Mouse (Mus musculus) fibroblast of lung, adult 2 months (primary cell): Measurements from ENCODE around the gene Coro7.

Experiments
- DNase-seq: peaks from one replicate; pipeline ENCODE4 v3.0.0-alpha.2; 2011; ENCODE audit warnings: low read depth

The Coro7 gene

DNA sequence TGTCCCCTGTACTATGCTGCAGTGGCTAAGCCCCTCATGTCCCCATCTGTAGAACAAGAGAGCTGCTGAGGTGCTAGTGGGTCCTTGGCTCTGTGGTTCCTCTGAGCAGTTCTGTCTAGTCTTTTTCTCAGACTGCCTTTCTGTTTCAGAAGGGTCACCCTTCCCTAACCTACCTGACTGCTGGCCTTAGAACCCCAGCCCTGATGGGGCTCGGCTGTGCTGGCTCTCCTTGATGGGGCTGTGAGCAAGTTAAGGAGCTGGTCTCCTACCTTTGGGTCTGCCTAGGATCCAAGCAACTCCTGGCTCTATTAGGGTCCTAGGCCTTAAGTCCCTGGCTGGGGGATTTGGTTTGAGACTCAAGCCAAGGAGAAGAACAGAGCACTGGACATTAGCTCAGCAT lies 64.3 kb downstream of the Coro7 start:
- DNase-seq, result no peak

DNA sequence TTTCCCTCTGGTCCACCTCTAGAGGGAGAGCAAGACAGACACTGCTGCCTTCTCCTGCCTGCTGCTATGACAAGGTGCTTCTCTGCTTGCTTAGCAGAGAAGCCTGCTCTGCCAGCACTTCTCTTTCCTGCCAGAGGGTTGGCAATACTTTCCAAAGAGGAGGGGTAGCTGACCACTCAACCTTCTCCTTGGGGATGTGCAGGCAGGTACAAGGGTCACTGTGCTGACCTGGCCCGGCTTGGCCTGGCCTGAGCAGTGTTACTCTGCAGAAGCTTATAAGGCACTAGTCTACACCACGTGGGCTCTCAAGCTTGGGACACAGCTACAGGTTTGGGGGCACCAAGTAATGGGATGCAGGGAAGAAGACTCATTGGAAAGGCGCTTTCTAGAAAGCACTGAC lies 64.9 kb downstream of the Coro7 start:
- no peak for DNase-seq

DNA sequence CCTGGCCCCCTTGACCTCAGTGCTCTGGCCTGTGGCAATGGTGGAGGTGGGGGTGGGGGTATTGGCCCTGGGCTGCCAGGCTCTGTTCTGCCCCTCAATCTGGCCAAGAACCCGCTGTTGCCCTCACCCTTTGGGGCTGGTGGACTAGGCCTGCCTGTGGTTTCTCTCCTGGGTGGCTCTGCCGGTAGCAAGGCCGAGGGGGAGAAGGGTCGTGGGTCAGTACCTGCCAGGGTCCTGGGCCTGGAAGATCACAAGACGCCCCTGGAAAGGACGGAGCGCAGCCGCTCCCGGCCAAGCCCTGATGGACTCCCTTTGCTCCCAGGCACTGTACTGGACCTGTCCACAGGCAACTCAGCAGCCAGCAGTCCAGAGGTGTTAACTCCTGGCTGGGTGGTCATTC lies 65.8 kb downstream of the Coro7 start:
- no peak for DNase-seq

DNA sequence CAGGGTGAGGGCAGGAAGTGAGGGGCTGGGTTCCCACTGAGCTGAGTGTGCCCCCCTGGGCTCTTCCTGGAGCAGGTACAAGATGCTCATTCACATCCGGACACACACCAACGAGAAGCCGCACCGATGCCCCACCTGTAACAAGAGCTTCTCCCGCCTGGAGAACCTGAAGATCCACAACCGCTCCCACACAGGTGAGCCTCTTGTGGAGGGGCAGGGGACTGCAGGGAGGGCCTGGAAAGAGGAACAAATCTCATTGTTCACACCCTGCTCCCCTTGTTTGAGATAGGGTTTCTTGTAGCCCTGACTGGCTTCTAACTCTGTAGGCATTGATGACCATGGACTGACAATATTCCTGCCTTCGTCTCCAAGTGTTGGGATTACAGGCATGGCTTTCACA lies 67.9 kb downstream of the Coro7 start:
- no peak for DNase-seq

DNA sequence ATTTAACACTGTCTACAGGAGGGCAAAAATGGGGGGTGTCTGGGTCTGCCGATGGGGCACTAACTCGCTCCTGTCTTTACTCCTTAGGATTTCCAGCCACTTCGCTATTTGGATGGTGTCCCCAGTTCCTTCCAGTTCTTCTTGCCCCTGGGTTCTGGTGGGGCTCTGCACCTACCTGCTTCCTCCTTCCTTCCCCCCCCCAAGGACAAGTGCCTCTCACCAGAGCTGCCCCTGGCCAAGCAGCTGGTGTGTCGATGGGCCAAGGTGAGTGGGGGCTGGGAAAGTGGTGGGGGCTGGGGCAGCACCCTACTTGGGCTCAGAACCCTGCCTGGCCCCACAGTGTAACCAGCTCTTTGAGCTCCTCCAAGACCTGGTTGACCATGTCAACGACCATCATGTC lies 68.4 kb downstream of the Coro7 start:
- DNase-seq, result no peak

DNA sequence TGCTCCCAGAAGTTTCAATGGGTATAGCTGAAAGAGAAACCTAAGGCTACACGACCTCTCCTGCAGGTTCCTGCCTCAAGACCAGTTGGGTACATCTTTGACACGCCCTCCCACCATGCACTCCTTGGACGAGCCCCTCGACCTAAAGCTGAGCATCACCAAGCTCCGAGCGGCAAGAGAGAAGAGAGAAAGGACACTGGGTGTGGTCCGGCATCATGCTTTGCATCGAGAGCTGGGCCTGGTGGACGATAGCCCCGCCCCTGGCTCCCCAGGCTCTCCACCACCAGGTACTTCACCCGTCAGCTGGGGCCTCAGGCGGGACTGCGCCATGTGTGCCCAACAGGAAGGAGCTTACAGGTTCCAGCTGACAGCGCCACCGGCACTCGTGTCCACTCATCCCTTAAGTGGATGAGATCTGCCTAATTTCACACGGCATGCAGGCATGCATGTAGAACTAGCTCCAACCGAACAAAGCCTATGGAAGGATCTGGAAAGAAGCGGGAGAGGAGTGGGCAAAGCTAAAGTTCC lies 71.0 kb downstream of the Coro7 start:
- no peak for DNase-seq

DNA sequence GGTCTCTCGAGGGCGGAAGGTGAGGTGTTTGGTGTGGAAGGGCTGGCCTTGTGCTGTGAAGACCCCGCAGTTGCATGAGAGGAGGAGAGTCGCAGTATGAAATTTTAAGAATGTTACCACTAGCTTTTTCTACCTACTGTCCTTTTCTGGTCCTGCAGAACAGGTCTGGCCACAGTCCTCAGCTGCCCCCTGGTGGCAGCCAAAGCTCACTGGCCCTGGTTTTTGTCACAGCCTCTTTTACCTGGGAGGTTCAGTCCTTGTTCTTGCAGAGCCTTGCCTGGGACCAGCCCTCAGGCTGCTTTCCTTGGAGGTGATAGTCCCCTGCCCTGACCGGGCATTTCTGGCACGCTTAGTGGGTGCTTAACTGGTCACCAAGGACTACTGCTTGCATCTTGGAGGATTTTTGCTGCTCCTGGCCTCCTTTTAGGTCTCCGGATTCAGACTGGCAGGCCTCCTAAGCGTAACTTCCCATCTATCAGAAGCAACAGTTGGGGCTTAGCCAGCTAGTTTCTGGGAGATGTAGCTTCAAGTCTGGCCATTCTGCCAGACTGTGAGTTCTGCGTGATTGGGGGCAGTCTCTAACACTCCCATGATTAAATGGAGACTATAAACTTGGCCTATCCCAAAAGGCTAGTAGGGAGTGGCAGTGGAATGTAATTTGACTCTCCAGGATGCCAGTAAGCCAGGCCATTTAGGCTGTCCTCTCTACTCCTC lies 71.6 kb downstream of the Coro7 start:
- no peak for DNase-seq

DNA sequence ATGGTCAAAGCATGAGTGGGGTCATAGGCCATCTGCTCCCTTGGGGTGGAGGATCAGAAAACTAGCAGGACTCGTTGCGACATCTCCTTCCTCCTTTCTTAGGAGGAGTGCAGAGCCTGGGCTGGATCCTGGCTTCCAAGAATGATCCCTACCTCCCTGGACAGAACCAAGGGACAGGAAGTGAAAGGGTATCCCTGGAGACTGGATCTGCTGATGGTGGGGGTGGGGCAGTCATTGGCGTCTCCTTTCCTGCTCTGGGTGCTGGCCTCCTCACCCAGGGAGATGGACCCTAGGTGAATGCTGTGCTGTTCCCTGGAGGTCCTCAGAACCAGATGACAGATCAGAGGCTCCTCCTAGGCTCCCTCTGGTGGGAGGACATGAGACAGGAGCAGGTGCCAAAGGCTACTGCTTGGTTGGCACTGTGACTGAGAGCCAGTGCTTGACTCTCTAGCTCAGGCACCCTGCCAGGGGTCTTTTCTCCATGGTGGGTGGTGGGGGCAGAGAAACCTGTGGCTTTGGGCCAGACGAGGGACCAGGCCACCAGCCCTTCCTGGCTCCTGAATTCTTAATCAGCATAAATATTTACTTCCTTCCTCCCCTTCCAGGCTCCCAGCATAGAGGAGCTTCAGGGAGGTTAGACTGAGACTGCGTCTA lies 73.0 kb downstream of the Coro7 start:
- DNase-seq, result no peak

DNA sequence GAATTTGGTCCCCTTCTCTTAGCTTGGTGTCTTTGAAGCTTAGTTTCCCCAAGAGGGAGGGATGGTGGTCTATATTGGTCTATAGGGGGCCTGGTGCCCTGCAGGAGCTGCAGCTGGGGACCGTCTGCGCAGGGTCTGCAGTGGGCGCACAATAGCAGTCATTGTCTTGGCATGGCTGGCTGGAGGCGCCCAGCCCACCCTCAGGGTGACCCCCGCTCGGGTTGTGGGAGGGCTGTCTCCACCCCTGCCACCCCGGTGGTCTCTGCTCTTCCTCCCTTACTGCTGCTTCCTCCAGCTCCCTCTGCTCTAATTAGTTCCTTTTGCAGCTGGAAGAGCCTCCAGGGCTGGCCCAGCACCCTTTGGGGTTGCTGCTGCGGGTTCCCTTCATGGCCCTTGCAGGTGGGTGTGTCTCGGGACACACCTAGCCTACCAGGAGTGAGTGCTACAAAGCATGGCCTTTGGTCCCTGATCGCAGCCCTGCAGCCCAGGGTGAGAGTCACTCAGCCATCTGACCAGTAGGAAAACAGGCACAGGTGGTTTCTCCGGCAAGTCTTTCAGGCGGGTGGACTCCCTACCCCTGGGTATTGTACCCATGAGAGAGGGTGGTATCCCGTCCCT lies 74.0 kb downstream of the Coro7 start:
- DNase-seq, result no peak

DNA sequence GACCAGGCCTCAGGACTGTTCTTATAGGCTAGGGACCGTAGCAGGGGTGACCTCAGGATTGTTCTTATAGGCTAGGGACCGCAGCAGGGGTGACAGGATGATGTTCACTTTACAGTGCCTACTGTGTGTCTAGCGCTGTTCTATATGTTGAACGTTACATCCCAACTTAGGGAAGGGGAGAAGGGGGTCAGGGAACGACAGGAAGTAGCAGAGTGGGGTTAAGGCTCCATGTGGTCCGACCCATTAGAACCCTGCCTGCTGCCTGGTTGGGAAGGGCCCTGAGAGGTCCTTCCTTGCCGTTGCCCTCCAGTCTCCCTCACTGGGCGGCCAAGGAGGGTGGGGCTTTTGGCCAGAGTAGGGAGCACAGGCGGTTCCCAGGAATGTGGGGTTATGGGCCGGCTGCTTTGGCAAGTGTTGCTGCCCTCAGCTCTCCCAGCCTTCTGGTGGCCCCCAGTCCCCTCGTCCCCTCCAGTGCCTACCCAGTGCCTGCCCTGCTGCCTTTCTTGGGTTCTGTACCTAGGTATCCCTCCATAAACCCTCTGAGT lies 75.2 kb downstream of the Coro7 start:
- DNase-seq, result no peak

DNA sequence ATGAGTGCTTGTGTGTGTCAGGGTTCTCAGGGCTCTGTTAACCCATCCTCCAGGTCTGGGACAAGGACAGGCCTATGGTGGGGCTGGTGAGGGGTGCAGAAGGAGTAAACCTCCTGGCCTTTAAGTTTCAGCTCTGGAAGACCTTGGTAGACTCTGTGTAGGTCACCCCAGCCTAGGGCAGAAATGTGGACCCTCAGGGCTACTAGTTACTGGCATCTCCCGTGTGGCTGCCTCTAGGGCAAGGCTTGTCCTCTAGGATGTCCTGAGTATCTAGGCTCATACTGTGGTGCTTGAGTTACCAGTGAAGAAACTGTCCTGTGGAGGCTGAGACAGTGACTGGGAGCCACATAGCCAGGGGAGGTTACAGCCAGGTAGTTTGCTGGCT lies 76.1 kb downstream of the Coro7 start:
- DNase-seq, result no peak

DNA sequence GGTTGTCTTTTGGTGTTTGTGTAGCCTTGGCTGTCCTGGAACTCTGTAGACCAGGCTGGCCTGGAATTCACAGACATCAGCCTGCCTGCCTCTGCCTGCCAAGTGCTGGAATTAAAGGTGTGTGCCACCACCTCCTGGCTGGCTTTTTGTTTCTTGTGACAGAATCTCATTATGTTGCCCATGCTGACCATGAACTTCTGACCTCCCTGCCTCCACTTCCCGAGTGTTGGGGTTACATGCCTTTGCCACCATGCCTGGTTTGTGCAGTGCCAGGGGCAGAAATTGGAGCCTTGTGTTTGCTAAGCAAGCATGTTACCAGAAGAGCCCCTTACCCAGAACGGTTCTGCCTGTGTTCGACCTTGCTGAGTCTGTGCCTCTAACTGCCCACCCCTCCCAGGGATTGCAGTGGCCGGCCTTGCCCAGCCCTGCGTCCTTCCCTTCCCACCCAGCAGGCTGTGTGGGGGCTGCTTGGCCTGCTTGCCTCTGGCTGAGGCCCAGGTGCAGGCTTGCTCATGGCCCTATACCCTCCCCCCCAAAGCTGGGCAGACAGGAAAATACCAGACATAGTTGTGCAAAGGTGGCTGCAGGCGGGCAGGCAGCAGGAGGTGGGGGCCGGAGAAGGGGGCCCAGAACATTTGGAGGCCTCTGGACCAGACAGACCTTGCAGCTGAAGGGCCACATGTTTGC lies 76.7 kb downstream of the Coro7 start:
- no peak for DNase-seq

DNA sequence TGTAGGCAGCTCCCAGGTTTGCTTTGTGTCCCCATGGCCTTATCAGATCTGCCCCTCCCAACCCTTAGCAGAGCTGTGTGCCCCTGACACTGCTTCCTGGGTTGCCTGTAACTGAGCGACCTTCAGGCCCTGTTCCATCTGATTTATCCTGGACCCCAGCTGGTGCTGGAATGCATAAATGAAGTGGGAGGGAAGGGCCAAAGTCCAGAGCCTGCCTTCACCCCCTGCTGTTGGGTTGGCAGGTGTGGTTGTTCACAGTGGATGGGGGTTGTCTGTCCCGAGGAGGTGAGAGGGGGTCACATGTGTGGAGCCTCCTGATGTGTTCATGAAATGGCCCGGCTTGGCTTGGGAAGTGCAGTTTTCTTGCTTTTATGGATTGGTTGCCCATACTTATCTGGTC lies 77.4 kb downstream of the Coro7 start:
- no peak for DNase-seq

DNA sequence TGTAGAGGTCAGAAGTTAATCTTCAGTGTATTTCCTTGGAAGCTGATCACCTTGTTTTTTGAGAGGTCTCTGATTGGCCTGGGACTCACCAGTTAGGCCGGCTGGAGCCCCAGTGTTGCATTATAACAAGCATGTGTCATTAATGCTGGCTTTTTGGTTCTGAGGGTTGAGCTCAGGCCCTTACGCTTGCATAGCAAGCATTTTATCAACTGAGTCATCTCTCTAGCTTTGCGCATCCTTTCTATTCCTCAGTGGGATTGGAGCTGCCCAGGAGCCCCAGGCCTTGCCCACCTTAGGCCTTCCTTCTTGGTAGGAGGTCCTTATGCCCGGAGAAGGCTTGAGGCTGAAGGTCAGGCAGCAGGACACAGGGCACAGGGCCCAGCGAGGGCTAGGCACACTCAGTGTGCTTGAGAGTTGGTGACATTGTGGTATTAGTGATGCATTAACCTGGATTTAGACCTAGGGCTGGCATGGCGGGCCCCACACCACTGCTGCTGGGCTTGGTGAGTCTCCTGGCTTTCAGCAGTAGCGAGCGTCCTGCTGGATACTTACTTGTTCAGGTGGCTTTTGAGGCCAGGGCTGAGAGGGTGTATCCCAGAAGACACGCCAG lies 78.8 kb downstream of the Coro7 start:
- no peak for DNase-seq

DNA sequence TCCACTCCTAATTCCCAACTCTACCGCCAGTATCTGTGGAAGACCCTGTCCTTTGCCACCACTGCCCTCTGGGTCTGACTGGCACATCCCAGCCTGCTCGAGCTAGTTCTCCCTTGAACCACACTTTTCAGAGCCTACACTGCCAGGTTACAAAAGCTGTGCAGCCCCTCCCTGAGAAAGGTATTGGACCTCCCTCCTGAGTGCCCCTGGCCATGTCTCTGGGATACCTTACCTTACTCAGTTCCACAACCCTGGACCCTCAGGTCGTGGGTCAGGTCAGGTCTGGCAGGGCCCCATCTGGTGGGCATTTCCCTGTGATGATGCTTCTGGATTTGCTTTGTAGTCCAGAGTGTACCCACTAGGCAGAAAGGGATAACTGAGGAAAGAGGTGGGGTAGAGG lies 80.0 kb downstream of the Coro7 start:
- DNase-seq, result no peak

DNA sequence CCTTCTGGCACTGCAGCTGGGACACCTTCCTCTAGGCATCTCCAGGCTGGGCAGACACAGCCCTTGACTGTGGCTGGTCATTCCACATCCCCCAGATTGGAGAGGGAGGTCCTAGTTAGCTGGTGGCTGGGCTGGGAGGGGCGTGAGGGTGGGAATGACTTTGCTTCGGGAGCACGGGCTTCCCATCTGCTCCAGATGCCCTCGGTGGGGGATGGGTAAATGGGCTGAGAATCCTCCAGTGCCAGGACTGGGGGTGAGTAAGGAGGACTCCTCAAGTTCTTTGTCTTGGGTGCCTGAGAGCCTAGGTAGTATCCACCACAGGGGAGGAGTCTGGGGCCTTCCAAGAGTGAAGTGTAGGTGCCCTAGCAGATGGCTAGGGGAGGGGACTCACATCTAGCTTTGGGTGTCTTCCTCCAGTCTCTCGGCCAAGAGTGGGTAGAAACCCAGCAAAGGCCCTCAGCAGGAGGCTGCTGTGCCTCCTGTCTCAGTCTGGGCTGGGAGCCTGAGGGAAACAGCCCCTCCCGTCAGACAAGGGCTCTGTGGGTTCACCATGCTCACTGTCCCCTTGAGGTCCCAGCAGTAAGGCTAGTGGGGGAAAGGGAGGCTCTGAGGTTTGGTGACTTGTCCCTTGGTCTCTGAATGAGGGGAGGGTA lies 80.6 kb downstream of the Coro7 start:
- DNase-seq, result no peak

DNA sequence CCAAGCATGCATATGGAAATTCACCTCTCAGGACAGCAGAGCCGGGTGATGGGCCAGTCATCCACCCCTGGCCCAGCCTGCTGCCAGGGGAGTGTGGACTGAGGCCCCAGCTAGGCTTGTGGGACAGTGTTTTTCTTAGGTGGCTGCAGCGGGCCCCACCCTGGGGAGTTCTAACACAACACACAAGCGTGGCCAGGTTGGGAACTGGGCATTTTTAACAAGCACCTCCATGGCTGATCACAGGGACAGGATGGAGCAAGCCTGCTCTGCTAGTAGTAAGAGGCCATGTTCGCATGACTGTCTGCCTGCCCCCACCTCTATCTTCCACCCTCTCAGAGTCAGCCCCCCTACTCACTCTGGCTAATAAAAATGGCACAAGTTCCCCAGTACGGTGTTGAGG lies 81.5 kb downstream of the Coro7 start:
- no peak for DNase-seq

DNA sequence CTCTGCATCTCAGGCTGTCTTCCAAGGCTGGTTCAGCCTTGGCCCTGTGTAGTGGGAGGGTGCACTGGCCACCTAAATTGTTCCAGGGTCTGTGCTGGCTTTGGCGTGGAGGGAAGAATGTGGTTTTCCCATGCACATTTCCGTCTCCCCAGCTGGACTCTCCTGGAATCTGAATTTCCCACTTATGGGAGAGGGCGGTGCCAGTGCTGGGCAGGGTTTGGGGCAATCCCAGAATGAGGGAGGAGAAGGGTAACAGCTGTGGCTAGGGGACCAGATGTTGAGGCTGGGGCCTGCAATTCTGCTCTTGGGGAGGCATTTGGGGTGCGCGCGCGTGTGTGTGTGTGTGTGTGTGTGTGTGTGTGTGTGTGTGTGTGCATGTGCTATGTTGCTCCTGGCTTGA lies 82.3 kb downstream of the Coro7 start:
- no peak for DNase-seq

DNA sequence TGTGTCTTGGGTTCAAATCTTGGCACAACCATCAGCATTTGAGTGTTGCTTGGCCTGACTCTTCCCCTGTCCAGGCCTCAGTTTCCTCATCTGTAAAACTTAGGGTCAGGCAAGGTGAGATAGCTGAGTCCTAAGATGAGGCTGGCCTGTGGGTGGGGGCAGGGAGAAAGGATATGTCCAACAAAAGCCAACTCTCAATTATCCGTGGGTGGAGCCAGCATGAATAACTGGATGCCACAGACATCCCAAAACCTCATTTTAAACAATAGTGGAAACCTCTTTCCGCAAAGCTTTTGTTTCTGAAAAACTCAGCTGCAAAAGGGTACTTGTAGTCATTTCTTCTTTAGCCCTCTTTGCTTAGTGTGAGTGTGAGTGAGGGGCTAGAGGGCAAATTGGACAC lies 82.7 kb downstream of the Coro7 start:
- no peak for DNase-seq

DNA sequence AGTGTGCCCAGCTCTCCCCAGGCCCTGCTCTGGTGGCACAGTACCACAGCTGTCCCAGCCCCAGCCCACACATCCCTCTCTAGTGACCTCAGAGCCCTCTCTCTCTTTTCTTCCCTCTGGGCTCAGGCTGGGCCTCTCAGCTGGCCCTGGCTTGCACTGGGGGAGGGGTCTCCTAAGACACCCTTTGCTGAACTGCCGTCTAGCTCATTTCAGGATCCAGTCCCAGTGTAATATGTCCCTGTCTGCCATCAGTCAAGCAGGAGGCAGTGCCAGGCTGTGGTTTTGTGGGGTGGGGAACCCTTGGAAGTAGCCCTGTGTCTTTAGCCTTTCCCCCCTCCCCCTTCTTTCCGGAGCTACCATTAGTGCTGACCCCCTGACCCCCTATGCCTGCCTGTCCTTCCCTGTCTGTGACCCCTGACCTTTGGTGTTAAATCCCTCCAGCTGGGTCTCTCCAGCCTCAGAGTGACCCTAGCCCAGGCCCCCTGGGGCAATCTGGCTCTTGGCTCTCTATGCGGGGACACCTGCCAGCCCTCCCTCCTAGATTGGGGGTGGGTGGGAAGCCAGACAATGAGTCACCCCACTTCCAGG lies 83.3 kb downstream of the Coro7 start:
- DNase-seq, result no peak

DNA sequence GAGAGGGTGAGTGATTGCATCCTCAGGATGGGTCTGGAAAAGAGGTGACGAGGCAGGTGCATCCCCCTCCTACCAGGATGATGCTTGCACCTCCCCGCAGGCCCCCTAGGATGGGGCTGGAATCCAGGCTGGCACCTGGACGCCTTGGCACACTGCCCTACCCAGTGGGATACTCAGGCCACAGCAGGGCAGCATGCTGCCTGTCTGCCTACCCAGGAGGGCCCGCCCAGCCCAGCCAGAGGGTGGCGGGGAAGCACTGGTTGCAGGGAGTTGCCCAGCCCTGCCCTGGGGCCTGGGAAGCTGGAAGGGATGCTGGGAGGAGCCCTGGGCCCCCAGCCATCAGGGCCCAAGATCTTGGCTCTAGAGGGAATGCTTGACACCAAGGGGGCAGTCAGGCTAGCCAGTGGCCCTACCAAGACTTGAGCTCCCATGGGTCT lies 84.0 kb downstream of the Coro7 start:
- DNase-seq, result no peak
